Mouse (Mus musculus) forebrain, embryonic 10.5 days (tissue): ENCODE results near the gene Tmem208. TPM values are rescaled to one million over a fixed set of nuclear protein-coding genes. Genes with fewer than 3 reads are reported as not detected.
A peak's percentile ranks its signal among the peaks of the same experiment; 100 is the strongest.

Experiments
- DNase-seq: peaks from one replicate; pipeline ENCODE4 v3.0.0-alpha.2; 2017; ENCODE audit warnings: low spot score; ENCODE audit errors: extremely low spot score
- H3K27ac ChIP-seq: fragments of 300-500 bp; sonication (generic); 2 replicates; pipeline ENCODE4 v1.5.1; 2016; ENCODE audit warnings: mild to moderate bottlenecking
- H3K27me3 ChIP-seq: fragments of 300-500 bp; sonication (generic); 2 replicates; pipeline ENCODE4 v1.6.1; 2016; ENCODE audit warnings: mild to moderate bottlenecking; ENCODE audit not compliant: poor library complexity, severe bottlenecking
- H3K36me3 ChIP-seq: fragments of 300-500 bp; sonication (generic); replicated peaks from 2 replicates; pipeline ENCODE4 v1.6.1; 2016; ENCODE audit warnings: mild to moderate bottlenecking, moderate library complexity
- H3K4me1 ChIP-seq: fragments of 300-500 bp; sonication (generic); 2 replicates; pipeline ENCODE4 v1.6.1; 2016
- H3K4me3 ChIP-seq: fragments of 300-500 bp; sonication (generic); 2 replicates; pipeline ENCODE4 v1.5.1; 2016; ENCODE audit warnings: mild to moderate bottlenecking, moderate library complexity
- H3K9me3 ChIP-seq: fragments of 300-500 bp; sonication (generic); 2 replicates; pipeline ENCODE4 v1.6.1; 2016; ENCODE audit warnings: mild to moderate bottlenecking, moderate library complexity
- WGBS: fragments of 180-500 bp; shearing (Covaris S2); methylation state at CpG from one replicate; pipeline ENCODE4 v1.1.7; 2016; 5-methylcytosine and 5-hydroxymethylcytosine counted together
- polyA plus RNA-seq: library from polyadenylated mRNA; unstranded; fragments of >200 nt; fragmentation: Nextera tagmentation; extraction: Ambion mirVana; gene quantifications from 2 replicates; pipeline ENCODE4 v1.2.1, GENCODE M21; 2016

Gene Tmem208
- 95.3 and 96.6 TPM in 2 replicates for polyA plus RNA-seq

GRCm38 (mm10) chr8:105326141-105326672, at the start of gene Tmem208, which contains the start of gene Lrrc29:
Tmem208 (plus strand) TSS chr8:105326354.
Lrrc29 (minus strand) TSS chr8:105326278.
- H3K4me1 ChIP-seq, result peaks cover 23% of the 10 kb centered on the region
- H3K27me3 ChIP-seq, result no peaks in the 10 kb centered on the region
- H3K9me3 ChIP-seq, result no peaks in the 10 kb centered on the region
- peak within 1 kb of the TSS; percentile 88 for H3K27ac ChIP-seq
- peaks cover 46% of the 10 kb centered on the region for H3K36me3 ChIP-seq
- H3K4me3 ChIP-seq, result peak within 1 kb of the TSS; percentile 76
- whole genome bisulfite sequencing, result under 1% methylated on average over 36 of the region's 36 CpGs
- peak; percentile 96 for DNase-seq

- Histone ChIP-seq H3K4me3 (peak overlapping the region; percentile 39), H3K36me3 (peaks cover 25% of the 10 kb centered on the region), H3K9me3 (no peaks in the 10 kb centered on the region), H3K27me3 (peaks cover 100% of the 10 kb centered on the region), H3K27ac (no peak overlapping the region), H3K4me1 (peaks cover 36% of the 10 kb centered on the region)
- DNase-seq, result no peak
- WGBS, result 2% methylated on average over 28 of the region's 28 CpGs
Measured at GRCm38 (mm10) chr8:105278911-105279334, 47.2 kb upstream of the Tmem208 start.

DNA sequence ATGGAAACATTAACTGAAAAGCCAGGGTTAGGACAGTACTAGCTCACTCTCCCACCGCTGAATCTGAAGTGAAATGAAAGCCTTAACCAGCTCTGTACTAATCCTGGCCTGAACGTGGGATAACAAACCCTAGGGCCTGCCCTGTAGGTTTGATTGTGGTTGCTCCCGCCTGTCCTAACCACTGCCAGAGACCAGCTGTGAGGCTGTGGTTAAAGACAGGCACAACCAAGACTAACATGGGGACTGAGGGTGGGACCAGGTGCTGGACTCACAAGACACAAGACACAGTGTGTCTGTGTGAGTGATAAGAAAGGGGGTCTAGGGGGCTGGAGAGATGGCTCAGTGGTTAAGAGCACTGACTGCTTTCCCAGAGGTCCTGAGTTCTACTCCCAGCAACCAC, 45.6 kb upstream of the Tmem208 start:
- H3K27me3 ChIP-seq, result peaks cover 98% of the 10 kb centered on the region
- no peak for DNase-seq
- 67% methylated on average over 3 of the region's 3 CpGs for WGBS

GRCm38 (mm10) chr8:105281821-105282220, 44.3 kb upstream of the Tmem208 start:
- Histone ChIP-seq H3K36me3 (peaks cover 40% of the 10 kb centered on the region), H3K4me3 (no peak overlapping the region), H3K4me1 (peaks cover 19% of the 10 kb centered on the region), H3K27ac (no peak overlapping the region), H3K9me3 (no peaks in the 10 kb centered on the region), H3K27me3 (peaks cover 92% of the 10 kb centered on the region)
- no peak for DNase-seq
- WGBS, result 89% methylated on average over 12 of the region's 12 CpGs

More for the DNA sequence above, 45.6 kb upstream of the Tmem208 start:
- no peak overlapping the region for H3K4me3 ChIP-seq
- H3K36me3 ChIP-seq, result peaks cover 38% of the 10 kb centered on the region
- peaks cover 32% of the 10 kb centered on the region for H3K4me1 ChIP-seq
- no peak overlapping the region for H3K27ac ChIP-seq
- no peaks in the 10 kb centered on the region for H3K9me3 ChIP-seq

GRCm38 (mm10) chr8:105282239-105282638, 43.9 kb upstream of the Tmem208 start:
- no peaks in the 10 kb centered on the region for H3K9me3 ChIP-seq
- H3K4me1 ChIP-seq, result peaks cover 17% of the 10 kb centered on the region
- H3K4me3 ChIP-seq, result no peak overlapping the region
- H3K27ac ChIP-seq, result no peak overlapping the region
- WGBS, result 92% methylated on average over 4 of the region's 4 CpGs
- no peak for DNase-seq
- H3K27me3 ChIP-seq, result peaks cover 88% of the 10 kb centered on the region
- peaks cover 40% of the 10 kb centered on the region for H3K36me3 ChIP-seq

- WGBS, result 18% methylated on average over 23 of the region's 23 CpGs
- no peak for DNase-seq
- peaks cover 79% of the 10 kb centered on the region for H3K27me3 ChIP-seq
- peaks cover 19% of the 10 kb centered on the region for H3K4me1 ChIP-seq
- H3K9me3 ChIP-seq, result no peaks in the 10 kb centered on the region
- H3K27ac ChIP-seq, result no peak overlapping the region
- no peak overlapping the region; the same call in 1 of the 2 replicates for H3K4me3 ChIP-seq
- H3K36me3 ChIP-seq, result peaks cover 40% of the 10 kb centered on the region
Measured at GRCm38 (mm10) chr8:105283074-105283473, 43.1 kb upstream of the Tmem208 start.

DNA sequence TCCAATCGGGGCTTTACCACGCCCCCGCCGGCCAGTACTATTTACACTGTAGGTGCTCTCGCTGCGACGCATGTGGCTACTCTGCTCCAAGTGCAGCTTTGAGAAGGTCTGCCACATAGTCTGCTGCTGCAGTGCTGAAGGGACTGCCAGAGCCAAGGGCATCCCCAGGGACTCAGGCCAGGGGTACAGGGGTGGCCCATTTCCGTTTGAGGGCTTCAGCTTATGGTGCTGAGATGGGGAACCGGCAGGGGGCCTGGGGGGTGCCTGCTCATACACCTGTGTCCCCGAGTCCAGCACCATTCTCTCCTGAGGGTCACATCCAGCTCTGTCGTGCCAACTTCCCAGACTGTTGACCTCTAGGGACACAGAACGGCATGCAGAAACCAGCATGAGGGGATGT, 40.6 kb upstream of the Tmem208 start:
- peaks cover 67% of the 10 kb centered on the region for H3K27me3 ChIP-seq
- WGBS, result 54% methylated on average over 12 of the region's 12 CpGs
- H3K4me1 ChIP-seq, result peaks cover 32% of the 10 kb centered on the region

DNA sequence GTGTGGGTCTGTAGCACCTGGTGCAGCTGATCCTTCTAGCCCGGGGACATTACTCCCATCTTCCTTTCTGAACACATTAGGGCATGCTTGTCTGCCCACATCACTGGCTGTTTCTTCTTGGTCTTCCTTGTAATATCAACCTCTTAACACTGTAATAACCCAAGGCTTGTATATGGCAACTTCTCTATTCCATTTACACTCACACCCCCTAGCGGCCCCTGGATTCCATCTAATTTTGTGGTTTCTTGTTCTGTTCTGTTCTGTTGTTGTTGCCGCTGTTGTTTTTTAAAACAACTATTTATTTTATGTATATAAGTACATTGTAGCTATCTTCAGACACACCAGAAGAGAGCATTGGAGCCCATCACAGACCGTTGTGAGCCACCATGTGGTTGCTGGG, 39.2 kb upstream of the Tmem208 start:
- no peak overlapping the region for H3K4me3 ChIP-seq
- H3K27ac ChIP-seq, result no peak overlapping the region
- no peaks in the 10 kb centered on the region for H3K9me3 ChIP-seq
- WGBS, result 91% methylated on average over 4 of the region's 4 CpGs
- no peak for DNase-seq
- peaks cover 63% of the 10 kb centered on the region for H3K27me3 ChIP-seq
- peaks cover 34% of the 10 kb centered on the region for H3K36me3 ChIP-seq
- H3K4me1 ChIP-seq, result peaks cover 37% of the 10 kb centered on the region

More for the DNA sequence above, 40.6 kb upstream of the Tmem208 start:
- Histone ChIP-seq H3K36me3 (peaks cover 40% of the 10 kb centered on the region), H3K27ac (no peak overlapping the region), H3K9me3 (no peaks in the 10 kb centered on the region), H3K4me3 (no peak overlapping the region)
- no peak for DNase-seq

DNA sequence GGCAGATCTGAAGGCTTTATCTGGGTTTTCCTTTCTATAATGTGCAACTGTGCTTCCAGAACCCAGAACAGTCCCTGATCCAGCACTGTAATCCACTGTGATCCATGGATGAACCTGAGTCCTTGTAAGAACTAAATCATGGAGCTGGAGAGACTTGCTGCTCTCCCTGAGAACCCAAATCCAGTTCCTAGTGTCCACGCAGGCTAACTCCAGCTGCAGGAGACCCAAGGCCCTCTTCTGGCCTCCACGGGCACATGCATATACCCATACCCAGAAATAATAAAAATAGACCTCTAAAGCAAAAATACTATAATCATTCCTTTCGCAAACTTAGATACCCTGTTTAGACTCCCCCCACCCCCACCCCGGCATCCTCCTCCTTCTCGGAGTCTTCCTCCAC, 37.9 kb upstream of the Tmem208 start:
- 91% methylated on average over 5 of the region's 5 CpGs for WGBS
- Histone ChIP-seq H3K36me3 (peaks cover 20% of the 10 kb centered on the region), H3K27me3 (peaks cover 55% of the 10 kb centered on the region), H3K4me3 (peak overlapping the region; percentile 65), H3K9me3 (no peaks in the 10 kb centered on the region), H3K27ac (peak overlapping the region; percentile 96; the same call in 1 of the 2 replicates), H3K4me1 (peaks cover 35% of the 10 kb centered on the region)
- DNase-seq, result no peak

- Histone ChIP-seq H3K36me3 (peaks cover 15% of the 10 kb centered on the region), H3K4me1 (peaks cover 35% of the 10 kb centered on the region), H3K4me3 (peak overlapping the region; percentile 65), H3K9me3 (no peaks in the 10 kb centered on the region), H3K27me3 (peaks cover 54% of the 10 kb centered on the region), H3K27ac (peak overlapping the region; percentile 96)
- WGBS, result under 1% methylated on average over 53 of the region's 53 CpGs
- peak; percentile 93 for DNase-seq
Measured at GRCm38 (mm10) chr8:105288958-105289732, 37.0 kb upstream of the Tmem208 start.

GRCm38 (mm10) chr8:105289805-105290460, 36.2 kb upstream of the Tmem208 start, which contains the start of gene 4931428F04Rik:
4931428F04Rik (minus strand) TSS chr8:105289864.
- Histone ChIP-seq H3K4me3 (peak within 1 kb of the TSS; percentile 65), H3K9me3 (no peaks in the 10 kb centered on the region), H3K27me3 (peaks cover 47% of the 10 kb centered on the region), H3K4me1 (peaks cover 35% of the 10 kb centered on the region), H3K27ac (peak within 1 kb of the TSS; percentile 96), H3K36me3 (peaks cover 8% of the 10 kb centered on the region)
- WGBS, result 2% methylated on average over 43 of the region's 43 CpGs
- peak; percentile 58 for DNase-seq

GRCm38 (mm10) chr8:105290554-105291314, 35.4 kb upstream of the Tmem208 start:
- Histone ChIP-seq H3K9me3 (no peaks in the 10 kb centered on the region), H3K36me3 (0 out of 2 replicates have a peak, but pooled peaks cover under 1% of the 10 kb centered on the region), H3K27me3 (peaks cover 39% of the 10 kb centered on the region), H3K4me3 (peak overlapping the region; percentile 65), H3K4me1 (peaks cover 35% of the 10 kb centered on the region), H3K27ac (no peak overlapping the region)
- DNase-seq, result peak; percentile 89
- WGBS, result 6% methylated on average over 31 of the region's 31 CpGs
